Mouse (Mus musculus): ENCODE measurements around the gene Olfr629. TPM values are rescaled to one million over a fixed set of nuclear protein-coding genes. Genes with fewer than 3 reads are reported as not detected.
"Not testable (repeated sequence)": the region's sequence is repeated elsewhere in the genome, so short reads cannot be mapped to it uniquely, and the experiment has no call there.

Gene Olfr629
- polyA plus RNA-seq (2016; fragmentation: Nextera tagmentation; extraction: Ambion mirVana): not detected in 2 replicates

- Histone ChIP-seq H3K27ac (replicated peaks) (no peak within 1 kb of the TSS), H3K27me3 (replicated peaks; ENCODE audit: low read depth, poor library complexity, severe bottlenecking) (no peaks in the 10 kb centered on the region), H3K4me3 (no peak within 1 kb of the TSS), H3K4me1 (no peaks in the 10 kb centered on the region), H3K36me3 (replicated peaks) (no peaks in the 10 kb centered on the region), H3K9me3 (no peaks in the 10 kb centered on the region)
- WGBS: 87% methylated on average over 2 of the region's 2 CpGs
- no peak for DNase-seq (ENCODE audit: low spot score)
Observed at GRCm38 (mm10) chr7:103744843-103745242, at the start of gene Olfr629. Gene Olfr629, minus strand, starts transcription at chr7:103744943.

- no peak overlapping the region for H3K4me3 ChIP-seq
- DNase-seq (ENCODE audit: low spot score): no peak
- no peaks in the 10 kb centered on the region for H3K27me3 ChIP-seq (replicated peaks; ENCODE audit: low read depth, poor library complexity, severe bottlenecking)
- 27% methylated on average over 4 of the region's 4 CpGs for WGBS
- H3K9me3 ChIP-seq: no peaks in the 10 kb centered on the region
- no peaks in the 10 kb centered on the region for H3K36me3 ChIP-seq (replicated peaks)
- no peaks in the 10 kb centered on the region for H3K4me1 ChIP-seq
- no peak overlapping the region for H3K27ac ChIP-seq (replicated peaks)
Observed at GRCm38 (mm10) chr7:103792669-103793388, 48.1 kb upstream of the Olfr629 start.

GRCm38 (mm10) chr7:103791721-103792120 lies 47.0 kb upstream of the Olfr629 start, which contains the start of gene Olfr67:
Gene Olfr67, minus strand, starts transcription at chr7:103791821.
- no peaks in the 10 kb centered on the region for H3K4me1 ChIP-seq
- no peak within 1 kb of the TSS for H3K4me3 ChIP-seq
- DNase-seq (ENCODE audit: low spot score): no peak
- 82% methylated on average over 3 of the region's 3 CpGs for WGBS
- no peaks in the 10 kb centered on the region for H3K9me3 ChIP-seq
- no peak within 1 kb of the TSS for H3K27ac ChIP-seq (replicated peaks)
- no peaks in the 10 kb centered on the region for H3K27me3 ChIP-seq (replicated peaks; ENCODE audit: low read depth, poor library complexity, severe bottlenecking)
- H3K36me3 ChIP-seq (replicated peaks): no peaks in the 10 kb centered on the region

GRCm38 (mm10) chr7:103779598-103779997 lies 34.9 kb upstream of the Olfr629 start, which contains the start of gene Olfr68:
Gene Olfr68, minus strand, starts transcription at chr7:103779698.
- H3K4me1 ChIP-seq: no peaks in the 10 kb centered on the region
- H3K36me3 ChIP-seq (replicated peaks): no peaks in the 10 kb centered on the region
- no peak within 1 kb of the TSS for H3K4me3 ChIP-seq
- 83% methylated on average over 3 of the region's 3 CpGs for WGBS
- no peaks in the 10 kb centered on the region for H3K27me3 ChIP-seq (replicated peaks; ENCODE audit: low read depth, poor library complexity, severe bottlenecking)
- no peak for DNase-seq (ENCODE audit: low spot score)
- H3K27ac ChIP-seq (replicated peaks): no peak within 1 kb of the TSS
- no peaks in the 10 kb centered on the region for H3K9me3 ChIP-seq

- 80% methylated on average over 4 of the region's 4 CpGs for WGBS
- not testable (repeated sequence) for H3K36me3 ChIP-seq (replicated peaks); H3K27ac ChIP-seq (replicated peaks); H3K9me3 ChIP-seq; H3K4me1 ChIP-seq; DNase-seq (ENCODE audit: low spot score); H3K4me3 ChIP-seq; H3K27me3 ChIP-seq (replicated peaks; ENCODE audit: low read depth, poor library complexity, severe bottlenecking)
Observed at GRCm38 (mm10) chr7:103777652-103778051, 32.9 kb upstream of the Olfr629 start.

- WGBS: 77% methylated on average over 2 of the region's 2 CpGs
- Histone ChIP-seq H3K4me3 (no peak within 1 kb of the TSS), H3K27me3 (replicated peaks; ENCODE audit: low read depth, poor library complexity, severe bottlenecking) (no peaks in the 10 kb centered on the region), H3K4me1 (no peaks in the 10 kb centered on the region), H3K36me3 (replicated peaks) (no peaks in the 10 kb centered on the region), H3K27ac (replicated peaks) (no peak within 1 kb of the TSS), H3K9me3 (no peaks in the 10 kb centered on the region)
- DNase-seq (ENCODE audit: low spot score): no peak
Observed at GRCm38 (mm10) chr7:103771494-103771893, 26.8 kb upstream of the Olfr629 start, which contains the start of gene Olfr69. Gene Olfr69, minus strand, starts transcription at chr7:103771594.

GRCm38 (mm10) chr7:103767687-103768086 lies 22.9 kb upstream of the Olfr629 start:
- H3K9me3 ChIP-seq; H3K27me3 ChIP-seq (replicated peaks; ENCODE audit: low read depth, poor library complexity, severe bottlenecking); DNase-seq (ENCODE audit: low spot score); H3K4me3 ChIP-seq; H3K36me3 ChIP-seq (replicated peaks); H3K4me1 ChIP-seq; H3K27ac ChIP-seq (replicated peaks): not testable (repeated sequence)
- 91% methylated on average over 6 of the region's 6 CpGs for WGBS

GRCm38 (mm10) chr7:103762212-103762611 lies 17.5 kb upstream of the Olfr629 start:
- not testable (repeated sequence) for H3K27ac ChIP-seq (replicated peaks); H3K27me3 ChIP-seq (replicated peaks; ENCODE audit: low read depth, poor library complexity, severe bottlenecking); H3K36me3 ChIP-seq (replicated peaks); H3K9me3 ChIP-seq; DNase-seq (ENCODE audit: low spot score); H3K4me3 ChIP-seq; H3K4me1 ChIP-seq
- WGBS: 93% methylated on average over 6 of the region's 6 CpGs

- H3K4me1 ChIP-seq: no peaks in the 10 kb centered on the region
- H3K9me3 ChIP-seq: no peaks in the 10 kb centered on the region
- H3K4me3 ChIP-seq: no peak within 1 kb of the TSS
- no peak within 1 kb of the TSS for H3K27ac ChIP-seq (replicated peaks)
- 49% methylated on average over 2 of the region's 2 CpGs for WGBS
- H3K36me3 ChIP-seq (replicated peaks): no peaks in the 10 kb centered on the region
- H3K27me3 ChIP-seq (replicated peaks; ENCODE audit: low read depth, poor library complexity, severe bottlenecking): no peaks in the 10 kb centered on the region
- DNase-seq (ENCODE audit: low spot score): no peak
Observed at GRCm38 (mm10) chr7:103757233-103757632, 12.5 kb upstream of the Olfr629 start, which contains the start of gene Olfr630. Gene Olfr630, minus strand, starts transcription at chr7:103757333.

- WGBS: 83% methylated on average over 1 of the region's 1 CpGs
- no peaks in the 10 kb centered on the region for H3K36me3 ChIP-seq (replicated peaks)
- DNase-seq (ENCODE audit: low spot score): no peak
- no peak within 1 kb of the TSS for H3K27ac ChIP-seq (replicated peaks)
- no peaks in the 10 kb centered on the region for H3K27me3 ChIP-seq (replicated peaks; ENCODE audit: low read depth, poor library complexity, severe bottlenecking)
- no peak within 1 kb of the TSS for H3K4me3 ChIP-seq
- H3K4me1 ChIP-seq: no peaks in the 10 kb centered on the region
- no peaks in the 10 kb centered on the region for H3K9me3 ChIP-seq
Observed at GRCm38 (mm10) chr7:103730074-103730473, 14.7 kb downstream of the Olfr629 start, which contains the start of gene Olfr628. Gene Olfr628, plus strand, starts transcription at chr7:103730374.

- not testable (repeated sequence) for H3K27me3 ChIP-seq (replicated peaks; ENCODE audit: low read depth, poor library complexity, severe bottlenecking); H3K4me1 ChIP-seq; H3K27ac ChIP-seq (replicated peaks); H3K4me3 ChIP-seq; H3K9me3 ChIP-seq; DNase-seq (ENCODE audit: low spot score); H3K36me3 ChIP-seq (replicated peaks)
- 91% methylated on average over 1 of the region's 1 CpGs for WGBS
Observed at GRCm38 (mm10) chr7:103716398-103716797, 28.3 kb downstream of the Olfr629 start.

GRCm38 (mm10) chr7:103714371-103714770 lies 30.4 kb downstream of the Olfr629 start, which contains the start of gene Olfr243:
Gene Olfr243, plus strand, starts transcription at chr7:103714671.
- Histone ChIP-seq H3K4me1 (no peaks in the 10 kb centered on the region), H3K36me3 (replicated peaks) (no peaks in the 10 kb centered on the region)

GRCm38 (mm10) chr7:103712024-103712423 lies 32.7 kb downstream of the Olfr629 start:
- Histone ChIP-seq H3K9me3 (no peaks in the 10 kb centered on the region), H3K27me3 (replicated peaks; ENCODE audit: low read depth, poor library complexity, severe bottlenecking) (no peaks in the 10 kb centered on the region), H3K27ac (replicated peaks) (no peak overlapping the region), H3K4me3 (no peak overlapping the region), H3K4me1 (no peaks in the 10 kb centered on the region), H3K36me3 (replicated peaks) (no peaks in the 10 kb centered on the region)
- 37% methylated on average over 2 of the region's 2 CpGs for WGBS
- no peak for DNase-seq (ENCODE audit: low spot score)

More at GRCm38 (mm10) chr7:103714371-103714770, 30.4 kb downstream of the Olfr629 start, which contains the start of gene Olfr243:
- no peak within 1 kb of the TSS for H3K4me3 ChIP-seq
- no peaks in the 10 kb centered on the region for H3K27me3 ChIP-seq (replicated peaks; ENCODE audit: low read depth, poor library complexity, severe bottlenecking)
- peaks cover 2% of the 10 kb centered on the region; the same call in 1 of the 2 replicates for H3K9me3 ChIP-seq
- no peak within 1 kb of the TSS for H3K27ac ChIP-seq (replicated peaks)
- DNase-seq (ENCODE audit: low spot score): no peak

Measured in embryonic facial prominence, embryonic 10.5 days (tissue).